Mouse (Mus musculus) heart, adult 2 months (tissue): ENCODE measurements around the gene Ciart.
"Not testable (repeated sequence)": the region's sequence is repeated elsewhere in the genome, so short reads cannot be mapped to it uniquely, and the experiment has no call there.

Experiments used
- CTCF ChIP-seq: fragments of 200-600 bp; IDR thresholded peaks from 2 replicates; pipeline ENCODE4 v1.8.1; 2022; ENCODE audit warnings: antibody characterized with exemption, mild to moderate bottlenecking, moderate library complexity
- POLR2A ChIP-seq: fragments of 200-500 bp; IDR thresholded peaks from 2 replicates; pipeline ENCODE4 v1.6.1; 2011; ENCODE audit warnings: mild to moderate bottlenecking, low read depth, low read length, control low read depth; ENCODE audit not compliant: insufficient read depth

GRCm38 (mm10) chr3:95858278-95858677 lies 23.8 kb downstream of the Ciart start:
- TF ChIP-seq POLR2A, CTCF: not testable (repeated sequence)
